Mouse (Mus musculus) liver, adult 2 months (tissue): ENCODE measurements around the gene Olfr1393.

ENCODE experiments used
- CTCF ChIP-seq: fragments of 200-500 bp; IDR thresholded peaks from 2 replicates; pipeline ENCODE4 v1.5.1; 2011; ENCODE audit warnings: low read depth, low read length, control low read depth
- POLR2A ChIP-seq: fragments of 200-500 bp; IDR thresholded peaks from 2 replicates; pipeline ENCODE4 v1.6.1; 2011; ENCODE audit warnings: low read length, control low read depth; ENCODE audit not compliant: insufficient read depth; ENCODE audit errors: extremely low read depth

DNA sequence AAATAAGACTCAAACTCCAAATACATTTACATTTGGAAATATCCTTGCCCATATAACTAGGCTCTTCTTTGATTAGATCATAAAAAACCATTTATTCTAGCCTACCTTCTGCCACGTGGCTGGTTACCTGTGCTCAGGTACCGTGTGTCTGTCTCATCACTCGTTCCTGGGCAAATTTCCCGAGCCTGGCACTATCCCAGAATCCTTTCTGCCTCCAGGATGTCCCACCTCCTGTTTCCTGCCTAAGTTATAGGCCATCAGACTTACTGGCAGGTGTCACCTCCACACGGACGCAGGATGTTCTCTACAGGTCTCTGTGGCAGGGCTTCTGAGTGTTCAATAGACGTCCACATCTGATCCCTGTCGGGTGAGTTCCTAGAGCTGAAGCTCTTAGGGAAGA lies 13.0 kb upstream of the Olfr1393 start:
- TF ChIP-seq CTCF, result no peak
- no peak for TF ChIP-seq POLR2A
